In the genomic region with DNA sequence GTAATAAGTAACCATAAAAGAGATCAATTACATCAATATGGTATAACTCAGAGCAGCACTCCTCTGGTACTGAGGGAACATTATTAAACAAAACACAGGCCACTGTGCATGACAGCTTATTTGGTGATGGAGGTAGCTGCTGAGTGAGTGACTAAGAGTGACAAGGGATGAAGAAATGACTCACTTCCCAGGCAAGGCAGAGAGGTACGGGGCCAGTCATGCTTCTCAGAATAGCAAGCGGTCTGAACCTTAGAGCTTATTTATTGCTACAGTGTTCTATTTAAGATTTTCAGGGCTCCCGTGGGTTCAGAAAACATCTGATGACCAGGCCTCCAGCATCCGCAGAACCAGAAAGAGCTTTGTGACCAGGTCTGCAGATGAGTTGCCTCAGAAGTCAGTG, we compare ENCODE assay signal across 13 mouse cellular contexts.
"Had no signal": no experiment of that assay in that cellular context is flagged by ENCODE, and none has a peak within 500 bp of the region (broad histone marks: within the 10 kb centered on the region; RNA-seq: fewer than 3 reads in every experiment).

No protein-coding gene starts in this region.

- H3K9ac ChIP-seq: limb, embryonic 12.5 days; liver, embryonic 13.5 days; liver, postnatal 0 days; neural tube, embryonic 12.5 days had no signal

- H3K36me3 ChIP-seq: limb, embryonic 12.5 days; liver, embryonic 13.5 days; midbrain, embryonic 10.5 days; neural tube, embryonic 12.5 days had no signal

- DNase-seq: kidney, postnatal 25 days; layer of hippocampus, adult 9-11 months; liver; liver, embryonic 13.5 days; liver, postnatal 0 days; midbrain, embryonic 14.5 days; right cerebral cortex, postnatal 4 days; spleen, adult 18-20 months; thymus, adult 18-20 months; thymus, postnatal 14 days had no signal

- H3K27ac ChIP-seq: limb, embryonic 12.5 days; liver, embryonic 13.5 days; midbrain, embryonic 10.5 days; neural tube, embryonic 12.5 days had no signal

- H3K4me2 ChIP-seq: limb, embryonic 12.5 days; liver, embryonic 13.5 days; neural tube, embryonic 12.5 days had no signal

- H3K27me3 ChIP-seq: limb, embryonic 12.5 days; liver, embryonic 13.5 days; neural tube, embryonic 12.5 days had no signal

- H3K9me3 ChIP-seq: limb, embryonic 12.5 days; liver, embryonic 13.5 days; midbrain, embryonic 10.5 days; neural tube, embryonic 12.5 days had no signal

- H3K4me3 ChIP-seq: limb, embryonic 12.5 days; liver, embryonic 13.5 days; midbrain, embryonic 10.5 days; neural tube, embryonic 12.5 days had no signal

- H3K4me1 ChIP-seq: neural tube, embryonic 12.5 days had no signal

- ATAC-seq: liver, postnatal 0 days had no signal
